Mouse (Mus musculus) forebrain, embryonic 16.5 days (tissue): ENCODE results near the gene Ccdc181. TPM values are rescaled to one million over a fixed set of nuclear protein-coding genes. Genes with fewer than 3 reads are reported as not detected.
A peak's percentile ranks its signal among the peaks of the same experiment; 100 is the strongest.
"Not testable (repeated sequence)": the region's sequence is repeated elsewhere in the genome, so short reads cannot be mapped to it uniquely, and the experiment has no call there.

Experiments used
- ATAC-seq: fragments of 200-750 bp; cut with Nextera tagmentation; 2 replicates; pipeline ENCODE4 v1.8.0; 2017; ENCODE audit warnings: mild to moderate bottlenecking, moderate library complexity
- H3K27ac ChIP-seq: fragments of 300-500 bp; sonication (generic); 2 replicates; pipeline ENCODE4 v1.5.1; 2014; ENCODE audit warnings: low read length, control low read depth
- H3K27me3 ChIP-seq: fragments of 300-500 bp; sonication (generic); replicated peaks from 2 replicates; pipeline ENCODE4 v1.6.1; 2014; ENCODE audit warnings: low read length; ENCODE audit not compliant: control insufficient read depth, insufficient read depth
- H3K36me3 ChIP-seq: fragments of 300-500 bp; sonication (generic); 2 replicates; pipeline ENCODE4 v1.6.1; 2014; ENCODE audit not compliant: control insufficient read depth, insufficient read depth
- H3K4me1 ChIP-seq: fragments of 300-500 bp; sonication (generic); replicated peaks from 2 replicates; pipeline ENCODE4 v1.6.1; 2014; ENCODE audit warnings: low read length; ENCODE audit not compliant: control insufficient read depth, insufficient read depth
- H3K4me2 ChIP-seq: fragments of 300-500 bp; sonication (generic); 2 replicates; pipeline ENCODE4 v1.6.1; 2014; ENCODE audit warnings: mild to moderate bottlenecking, low read length, control low read depth
- H3K4me3 ChIP-seq: fragments of 300-500 bp; sonication (generic); replicated peaks from 2 replicates; pipeline ENCODE4 v1.5.1; 2014; ENCODE audit warnings: mild to moderate bottlenecking, low read length, control low read depth
- H3K9ac ChIP-seq: fragments of 300-500 bp; sonication (generic); replicated peaks from 2 replicates; pipeline ENCODE4 v1.6.1; 2014; ENCODE audit warnings: low read depth, low read length, control low read depth
- H3K9me3 ChIP-seq: fragments of 300-500 bp; sonication (generic); 2 replicates; pipeline ENCODE4 v1.6.1; 2016; ENCODE audit warnings: low read length; ENCODE audit not compliant: control insufficient read depth
- WGBS: fragments of 180-500 bp; shearing (Covaris S2); extraction: QIAGEN DNeasy Blood & Tissue Kit; methylation state at CpG from one replicate; pipeline ENCODE4 v1.1.7; 2014; 5-methylcytosine and 5-hydroxymethylcytosine counted together
- polyA plus RNA-seq: library from polyadenylated mRNA; unstranded; fragments of >200 nt; fragmentation: Nextera tagmentation; extraction: Ambion mirVana; gene quantifications from 2 replicates; pipeline ENCODE4 v1.2.1, GENCODE M21; 2015

The Ccdc181 gene
- 22.7 and 25.5 TPM in 2 replicates for polyA plus RNA-seq

DNA sequence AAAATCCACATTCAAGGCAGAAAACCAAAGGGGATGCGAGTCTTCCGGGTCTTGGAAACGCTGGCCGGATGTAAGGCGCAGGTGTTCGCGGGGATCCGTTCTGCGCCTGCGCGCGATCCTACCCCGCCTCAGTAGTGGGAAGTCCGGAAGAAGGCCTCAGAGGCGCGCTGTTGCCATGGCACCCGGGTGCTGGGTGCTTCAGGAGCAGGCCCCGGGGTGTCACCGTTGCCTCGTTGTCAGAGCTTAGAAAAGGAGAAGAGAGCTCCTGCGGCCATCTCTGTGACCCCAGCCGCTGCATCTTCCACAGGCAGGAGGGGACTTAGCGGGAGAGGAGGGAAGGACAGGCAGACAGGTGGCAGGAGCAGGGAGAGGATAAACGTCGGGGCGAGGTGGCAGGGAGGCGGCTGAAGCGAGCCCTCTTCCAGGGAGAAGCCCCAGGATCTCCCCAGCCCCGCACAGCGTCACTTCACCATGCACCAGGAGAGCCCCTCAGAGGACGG lies at the start of gene Ccdc181:
TSS of gene Ccdc181 (plus strand) at position 131 of the 500 bp plus-strand sequence.
- peak within 1 kb of the TSS; percentile 65 for H3K4me2 ChIP-seq
- under 1% methylated on average over 30 of the region's 31 CpGs for WGBS
- H3K4me3 ChIP-seq: peak within 1 kb of the TSS; percentile 86
- H3K4me1 ChIP-seq: no peaks in the 10 kb centered on the region
- peaks cover under 1% of the 10 kb centered on the region; the same call in 1 of the 2 replicates for H3K36me3 ChIP-seq
- H3K9ac ChIP-seq: peak within 1 kb of the TSS; percentile 77
- H3K9me3 ChIP-seq: no peaks in the 10 kb centered on the region
- H3K27ac ChIP-seq: peak within 1 kb of the TSS; percentile 83
- H3K27me3 ChIP-seq: no peaks in the 10 kb centered on the region
- peak; percentile 100 for ATAC-seq

DNA sequence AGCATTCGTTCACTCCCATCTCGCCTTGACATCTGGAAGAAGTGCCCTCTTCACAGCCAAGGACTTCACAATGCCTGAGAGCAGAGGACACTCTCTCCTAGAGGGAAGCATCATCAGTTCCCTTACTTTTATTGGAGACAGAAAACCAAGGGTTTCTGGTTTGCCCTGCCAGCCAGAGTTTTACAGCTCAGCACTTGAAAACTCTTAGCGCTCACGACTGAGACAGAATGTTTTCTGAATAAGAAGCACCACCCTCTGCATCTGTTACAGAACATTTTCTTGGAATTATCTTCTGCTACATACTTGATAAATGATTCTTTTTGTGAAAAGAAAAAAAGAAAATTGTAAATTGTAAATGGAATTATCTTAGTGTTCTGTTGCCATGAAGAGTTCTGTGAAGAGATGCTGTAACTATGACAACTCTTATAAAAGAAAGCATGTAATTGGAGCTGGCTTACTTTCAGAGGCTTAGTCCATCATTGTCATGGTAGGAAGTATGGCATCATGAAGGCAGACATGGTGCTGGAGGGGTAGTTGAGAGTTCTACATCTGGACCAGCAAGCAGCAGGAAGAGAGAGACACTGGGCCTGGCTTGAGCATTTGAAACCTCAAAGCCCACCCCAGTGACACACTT lies 43.3 kb upstream of the Ccdc181 start:
- H3K27ac ChIP-seq, H3K27me3 ChIP-seq, H3K4me2 ChIP-seq, H3K4me1 ChIP-seq, H3K9ac ChIP-seq, H3K9me3 ChIP-seq, ATAC-seq, H3K36me3 ChIP-seq, H3K4me3 ChIP-seq: not testable (repeated sequence)
- WGBS: 70% methylated on average over 2 of the region's 4 CpGs

DNA sequence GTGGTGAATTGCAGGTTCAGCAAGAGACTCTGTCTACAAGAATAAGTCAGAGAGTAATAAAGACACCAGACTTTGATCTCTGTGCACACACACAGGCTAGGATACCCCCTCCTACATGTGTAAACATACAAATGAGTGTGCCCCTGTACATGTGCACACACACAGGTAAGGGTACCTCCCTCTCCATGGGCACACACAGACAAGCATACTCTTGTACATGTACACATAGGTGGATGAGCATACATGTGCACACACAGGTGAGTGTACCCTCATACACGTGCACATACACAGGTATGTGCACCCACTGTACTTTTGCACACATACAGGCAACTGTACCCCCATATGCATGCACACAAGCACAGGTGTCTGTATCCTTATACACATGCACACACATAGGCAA lies 41.9 kb upstream of the Ccdc181 start:
- no peak overlapping the region for H3K4me2 ChIP-seq
- no peaks in the 10 kb centered on the region for H3K36me3 ChIP-seq
- no peak overlapping the region for H3K4me3 ChIP-seq
- H3K9ac ChIP-seq: no peak overlapping the region
- no peak for ATAC-seq
- H3K27me3 ChIP-seq: no peaks in the 10 kb centered on the region
- no peaks in the 10 kb centered on the region for H3K9me3 ChIP-seq
- H3K27ac ChIP-seq: no peak overlapping the region
- no peaks in the 10 kb centered on the region for H3K4me1 ChIP-seq
- 89% methylated on average over 1 of the region's 1 CpGs for WGBS

DNA sequence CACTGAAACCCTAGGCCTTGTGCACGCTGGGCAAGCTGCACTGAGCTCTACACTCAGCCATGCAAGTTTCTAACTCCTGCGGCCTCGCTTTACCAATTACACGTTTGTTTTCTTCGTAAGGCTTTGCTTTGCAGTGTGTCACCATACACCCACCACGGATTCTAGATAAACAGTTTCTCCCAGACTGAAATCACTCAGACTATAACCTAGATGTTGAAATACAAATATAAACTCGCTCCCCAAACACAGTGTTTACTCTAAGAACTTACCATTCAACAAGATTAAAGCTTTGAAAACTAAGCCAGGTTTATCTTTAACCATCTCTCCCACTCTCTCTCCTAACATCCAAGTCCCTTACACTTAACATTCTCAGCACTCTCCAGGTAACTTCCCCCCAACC lies 40.3 kb upstream of the Ccdc181 start:
- 62% methylated on average over 7 of the region's 7 CpGs for WGBS
- H3K27ac ChIP-seq: no peak overlapping the region
- H3K9ac ChIP-seq: no peak overlapping the region
- H3K9me3 ChIP-seq: no peaks in the 10 kb centered on the region
- no peak overlapping the region for H3K4me3 ChIP-seq
- no peaks in the 10 kb centered on the region for H3K36me3 ChIP-seq
- no peak overlapping the region for H3K4me2 ChIP-seq
- no peaks in the 10 kb centered on the region for H3K27me3 ChIP-seq
- no peak for ATAC-seq
- no peaks in the 10 kb centered on the region for H3K4me1 ChIP-seq

DNA sequence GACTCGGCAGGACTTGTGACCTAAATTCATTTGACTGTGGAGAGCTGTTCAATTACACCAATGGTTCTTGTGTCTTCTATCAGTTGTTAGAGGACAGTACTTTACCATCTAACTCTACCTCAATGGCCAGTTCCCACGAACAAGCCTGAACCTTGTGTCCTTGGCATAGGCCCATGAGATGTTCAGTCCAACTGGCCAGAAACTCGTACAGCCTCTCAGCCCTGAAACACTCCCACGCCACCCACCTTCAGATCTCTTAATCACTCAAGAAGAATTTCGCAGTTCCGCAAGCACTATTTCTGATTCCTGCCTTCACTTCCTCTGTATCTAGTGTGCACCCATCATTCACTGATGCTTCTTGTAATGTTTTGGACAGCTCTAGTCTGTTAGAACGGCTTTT lies 39.3 kb upstream of the Ccdc181 start:
- Histone ChIP-seq H3K9me3 (no peaks in the 10 kb centered on the region), H3K4me2 (no peak overlapping the region), H3K4me3 (no peak overlapping the region), H3K36me3 (no peaks in the 10 kb centered on the region), H3K27ac (no peak overlapping the region), H3K9ac (no peak overlapping the region), H3K27me3 (no peaks in the 10 kb centered on the region), H3K4me1 (no peaks in the 10 kb centered on the region)
- no peak for ATAC-seq
- WGBS: 58% methylated on average over 7 of the region's 7 CpGs

DNA sequence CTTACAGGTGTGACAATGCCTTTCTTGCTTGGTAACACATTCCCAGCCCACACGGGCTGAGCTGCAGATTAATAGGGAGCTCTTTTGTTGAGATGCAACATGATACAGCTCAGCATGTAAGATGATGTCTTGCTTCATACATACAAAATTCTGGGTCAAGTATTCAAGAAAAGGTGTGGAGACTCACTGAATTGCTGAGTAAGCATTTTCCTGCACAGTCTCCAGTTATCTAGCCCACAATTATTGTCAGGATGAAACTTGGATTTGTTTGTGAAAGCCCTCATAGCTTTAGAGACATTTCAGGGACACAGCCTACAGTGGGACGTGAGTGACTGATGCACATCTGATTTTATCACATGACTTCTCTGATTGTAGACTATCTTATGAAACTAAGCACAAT lies 33.9 kb upstream of the Ccdc181 start:
- Histone ChIP-seq H3K27me3 (no peaks in the 10 kb centered on the region), H3K27ac (no peak overlapping the region), H3K4me2 (no peak overlapping the region), H3K9ac (no peak overlapping the region), H3K4me1 (no peaks in the 10 kb centered on the region), H3K36me3 (no peaks in the 10 kb centered on the region), H3K9me3 (no peaks in the 10 kb centered on the region), H3K4me3 (no peak overlapping the region)
- no peak for ATAC-seq
- 85% methylated on average over 2 of the region's 2 CpGs for WGBS

DNA sequence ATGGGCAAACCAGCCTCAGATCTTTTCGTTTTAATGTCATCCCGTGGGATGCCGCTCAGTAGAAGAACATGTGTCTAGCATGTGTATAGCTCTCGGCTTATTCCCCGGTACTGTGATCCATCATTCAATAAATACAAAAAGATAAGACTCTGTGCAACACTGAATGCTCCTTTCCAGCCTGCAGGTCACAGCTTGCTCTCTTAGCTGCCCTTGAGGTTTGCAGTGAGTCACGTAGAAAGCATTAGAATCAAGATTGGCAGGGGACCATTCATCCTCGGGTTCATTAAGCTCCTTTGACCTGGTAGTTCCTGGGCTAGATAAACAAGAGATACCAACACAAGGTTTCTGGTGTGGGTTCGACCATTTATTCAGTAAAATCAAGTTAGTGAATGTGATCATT lies 32.6 kb upstream of the Ccdc181 start:
- 70% methylated on average over 8 of the region's 8 CpGs for WGBS
- ATAC-seq: no peak
- Histone ChIP-seq H3K27me3 (no peaks in the 10 kb centered on the region), H3K36me3 (no peaks in the 10 kb centered on the region), H3K4me2 (no peak overlapping the region), H3K27ac (no peak overlapping the region), H3K9ac (no peak overlapping the region), H3K4me3 (no peak overlapping the region), H3K9me3 (no peaks in the 10 kb centered on the region), H3K4me1 (peaks cover 1% of the 10 kb centered on the region; the same call in 1 of the 2 replicates)

DNA sequence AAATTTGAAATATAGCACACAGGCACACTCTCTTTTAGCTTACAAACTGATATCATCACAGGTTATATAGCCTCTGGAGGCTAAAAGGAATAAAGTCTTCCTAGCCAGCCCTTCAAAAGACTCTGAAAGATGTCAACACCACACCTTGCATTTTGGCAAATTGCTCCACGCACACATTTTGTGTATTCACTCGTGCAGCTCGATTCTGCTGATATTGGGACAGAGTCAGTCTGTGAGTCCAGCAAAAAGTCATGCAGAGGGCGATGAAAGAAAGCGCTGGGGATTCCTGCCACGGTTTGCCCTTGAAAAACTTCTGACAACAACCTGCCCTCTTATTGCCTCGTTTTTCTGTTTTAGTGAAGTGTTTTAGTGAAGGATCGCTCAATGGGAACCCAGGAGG lies 27.9 kb upstream of the Ccdc181 start:
- Histone ChIP-seq H3K36me3 (no peaks in the 10 kb centered on the region), H3K9ac (no peak overlapping the region), H3K27me3 (no peaks in the 10 kb centered on the region), H3K9me3 (no peaks in the 10 kb centered on the region), H3K27ac (no peak overlapping the region), H3K4me1 (peaks cover 19% of the 10 kb centered on the region), H3K4me3 (no peak overlapping the region), H3K4me2 (no peak overlapping the region)
- 35% methylated on average over 8 of the region's 8 CpGs for WGBS
- ATAC-seq: no peak

DNA sequence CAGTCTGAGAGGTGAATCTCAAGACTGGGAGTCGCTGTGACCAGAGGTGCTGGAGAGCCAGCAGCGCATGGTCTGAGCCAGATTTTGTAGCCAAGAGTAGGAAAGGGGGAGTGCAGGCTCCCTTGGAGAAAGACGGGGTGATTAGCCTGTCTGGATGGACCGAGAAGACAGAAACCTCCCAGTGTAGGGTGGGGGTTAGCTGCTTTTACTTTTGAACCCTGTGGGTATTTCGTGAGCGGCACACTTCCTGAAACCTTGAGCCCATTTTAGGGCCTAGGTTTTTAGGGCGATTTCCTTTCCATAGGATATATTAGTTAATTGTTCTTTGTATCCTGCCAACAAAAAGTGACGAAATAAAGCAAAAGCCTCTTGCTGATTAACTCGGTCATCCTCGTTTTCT lies 27.4 kb upstream of the Ccdc181 start:
- Histone ChIP-seq H3K9me3 (no peaks in the 10 kb centered on the region), H3K27me3 (no peaks in the 10 kb centered on the region), H3K4me1 (peaks cover 19% of the 10 kb centered on the region), H3K27ac (no peak overlapping the region), H3K36me3 (no peaks in the 10 kb centered on the region), H3K9ac (peak overlapping the region; percentile 54), H3K4me3 (peak overlapping the region; percentile 59), H3K4me2 (peak overlapping the region; percentile 65)
- 8% methylated on average over 10 of the region's 10 CpGs for WGBS
- ATAC-seq: no peak
